Mouse (Mus musculus) 3134 (cell line): ENCODE data around the gene Acsbg1.
A peak's percentile ranks its signal among the peaks of the same experiment; 100 is the strongest.

Experiments
- DNase-seq: peaks from one replicate; pipeline ENCODE4 v3.0.0-alpha.2; 2011; ENCODE audit warnings: low spot score; ENCODE audit not compliant: insufficient read length; ENCODE audit errors: extremely low read depth

The Acsbg1 gene

DNA sequence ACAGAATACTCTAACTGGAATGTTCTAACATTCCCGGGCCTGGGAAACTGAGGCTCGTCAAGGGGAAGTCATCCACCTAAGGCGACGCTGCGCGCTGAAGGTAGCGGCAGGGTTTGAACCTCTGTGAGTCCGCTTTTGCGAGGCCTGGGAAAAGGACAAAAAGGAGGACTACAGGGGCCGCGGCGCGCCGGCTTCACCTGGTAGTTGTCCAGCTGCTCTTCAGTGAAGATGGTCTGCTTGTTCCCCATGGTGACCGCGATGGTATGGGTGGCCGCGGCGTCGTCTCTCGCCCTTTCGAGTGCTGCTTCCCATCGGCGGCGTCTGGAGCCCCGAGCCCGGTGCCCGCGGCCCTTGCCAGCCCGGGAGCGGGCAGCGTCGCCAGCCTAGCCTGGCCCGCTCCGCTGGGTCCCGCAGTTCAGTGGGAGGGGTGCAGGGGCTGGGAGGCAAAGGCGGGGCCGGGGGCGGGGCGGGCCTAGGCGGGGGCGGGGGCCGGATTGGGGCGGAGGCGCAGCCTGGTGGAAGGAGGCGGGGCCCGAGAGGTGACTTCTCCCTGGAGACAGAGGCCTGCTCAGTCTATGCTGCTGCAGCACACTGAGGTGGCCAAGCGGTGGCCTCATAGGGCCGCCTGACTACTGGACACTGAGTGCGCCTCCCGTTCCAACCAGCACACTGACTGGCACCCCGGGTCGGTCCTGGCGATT is 101.7 kb downstream of the Acsbg1 start, which contains the start of gene Cib2:
Gene Cib2 (minus strand): TSS at position 448 of the 701 bp plus-strand sequence.
- DNase-seq: peak; percentile 46

DNA sequence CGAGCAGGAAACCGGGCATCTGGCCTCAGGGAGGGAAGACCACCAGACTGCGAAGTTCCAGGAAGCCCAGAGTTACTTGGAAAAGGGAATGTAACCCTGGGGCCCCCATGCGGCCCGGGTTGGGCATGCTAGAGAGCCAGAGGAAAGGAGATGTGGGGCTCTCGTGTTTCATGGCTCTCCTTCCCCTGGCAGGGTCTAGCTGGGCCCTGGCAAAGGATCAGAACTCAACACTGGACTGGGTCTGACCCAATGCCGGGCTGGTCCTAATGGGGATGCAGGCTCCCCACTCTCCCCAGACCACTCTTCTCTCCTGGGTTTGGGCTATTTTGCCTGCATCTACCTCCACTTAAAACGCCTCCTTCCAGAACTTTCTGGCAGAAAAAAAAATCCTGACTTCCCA is 102.9 kb downstream of the Acsbg1 start:
- no peak for DNase-seq

DNA sequence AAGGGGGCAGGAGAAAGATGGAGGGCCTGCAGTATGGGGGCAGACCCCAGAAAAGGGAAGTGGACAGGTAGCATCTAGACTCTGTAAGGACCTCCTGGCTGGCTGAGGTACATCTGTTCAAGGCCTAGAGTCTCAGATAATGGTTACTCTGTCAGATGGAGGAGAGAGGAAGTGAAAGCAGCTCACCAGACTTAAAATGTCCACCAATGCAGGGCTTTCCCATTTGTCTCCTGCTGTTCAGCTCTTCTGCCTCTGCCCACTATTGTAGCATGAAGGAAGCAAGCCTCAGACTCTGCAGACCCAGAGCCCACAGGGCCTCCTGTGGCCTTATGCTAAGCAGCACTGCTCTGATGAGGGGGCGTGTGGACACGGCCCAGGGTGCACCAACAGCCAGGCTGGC is 106.6 kb downstream of the Acsbg1 start:
- no peak for DNase-seq
